Mouse (Mus musculus) CH12.LX (cell line): Measurements from ENCODE around the gene Tnfrsf4. TPM values are rescaled to one million over a fixed set of nuclear protein-coding genes. Genes with fewer than 3 reads are reported as not detected.
A peak's percentile ranks its signal among the peaks of the same experiment; 100 is the strongest.

ENCODE experiments used
- DNase-seq: peaks from one replicate; pipeline ENCODE4 v3.0.0-alpha.2; 2013; ENCODE audit errors: extremely low read depth
- H3K27ac ChIP-seq: 2 replicates; pipeline ENCODE4 v1.5.1; 2012; ENCODE audit warnings: low read depth, mild to moderate bottlenecking, control low read depth, moderate library complexity; ENCODE audit not compliant: insufficient read depth
- H3K27me3 ChIP-seq: replicated peaks from 2 replicates; pipeline ENCODE3; 2012; ENCODE audit warnings: inconsistent platforms
- H3K36me3 ChIP-seq, 2 experiments: replicated peaks in 1 of 2; 2 replicates each; pipeline versions ENCODE3 to v1.6.1; 2012; ENCODE audit warnings: inconsistent platforms in 1 of 2, low read length in 1 of 2, mild to moderate bottlenecking in 1 of 2, mixed read lengths in 1 of 2, moderate library complexity in 1 of 2; ENCODE audit not compliant: control insufficient read depth in 1 of 2, insufficient read depth in 1 of 2
- H3K4me1 ChIP-seq, 2 experiments: 2 replicates each; pipeline ENCODE4 v1.6.1; 2012; ENCODE audit warnings: inconsistent platforms in 1 of 2, moderate library complexity in 1 of 2; ENCODE audit not compliant: insufficient read depth in 2 of 2, control insufficient read depth in 1 of 2
- H3K4me2 ChIP-seq: 2 replicates; pipeline ENCODE4 v1.6.1; 2012; ENCODE audit warnings: low read depth, mild to moderate bottlenecking, control low read depth; ENCODE audit not compliant: poor library complexity, insufficient read depth, severe bottlenecking
- H3K4me3 ChIP-seq, 3 experiments: fragments of 150-350 bp in 1 of 3; sonication (generic) in 1 of 3; replicated peaks in 1 of 3; 2 replicates each; pipeline versions ENCODE3 to v1.5.1; 2011 to 2012; ENCODE audit warnings: low read depth in 2 of 3, low read length in 2 of 3, mild to moderate bottlenecking in 2 of 3, moderate library complexity in 2 of 3, control low read depth in 1 of 3, improper control_type of control experiment in 1 of 3, inconsistent platforms in 1 of 3, mixed read lengths in 1 of 3; ENCODE audit not compliant: poor library complexity in 1 of 3
- H3K79me2 ChIP-seq: replicated peaks from 2 replicates; pipeline ENCODE4 v1.6.1; 2012; ENCODE audit warnings: mild to moderate bottlenecking, moderate library complexity; ENCODE audit not compliant: control insufficient read depth, poor library complexity, insufficient read depth, severe bottlenecking; ENCODE audit errors: extremely low read depth
- H3K9ac ChIP-seq: 2 replicates; pipeline ENCODE4 v1.6.1; 2012; ENCODE audit warnings: low read depth, mild to moderate bottlenecking, control low read depth, moderate library complexity; ENCODE audit not compliant: insufficient read depth
- H3K9me3 ChIP-seq: replicated peaks from 2 replicates; pipeline ENCODE3; 2012; ENCODE audit warnings: low read length, inconsistent platforms, mixed read lengths
- BHLHE40 ChIP-seq: IDR thresholded peaks from 2 replicates; pipeline ENCODE4 v1.6.1; 2011; ENCODE audit warnings: mild to moderate bottlenecking, low read depth, low read length, improper control_type of control experiment
- CHD1 ChIP-seq: IDR thresholded peaks from 2 replicates; pipeline ENCODE4 v1.6.1; 2012; ENCODE audit warnings: low read depth, low read length, improper control_type of control experiment, inconsistent platforms
- CHD2 ChIP-seq: IDR thresholded peaks from 2 replicates; pipeline ENCODE4 v1.6.1; 2011; ENCODE audit warnings: low read length, improper control_type of control experiment
- E2F4 ChIP-seq: IDR thresholded peaks from 2 replicates; pipeline ENCODE4 v1.6.1; 2011; ENCODE audit warnings: low read depth, low read length, improper control_type of control experiment; ENCODE audit not compliant: insufficient replicate concordance
- ELF1 ChIP-seq: IDR thresholded peaks from 2 replicates; pipeline ENCODE4 v1.6.1; 2014; ENCODE audit warnings: low read depth, mild to moderate bottlenecking, inconsistent platforms, low read length, improper control_type of control experiment
- ETS1 ChIP-seq: conservative IDR thresholded peaks from 2 replicates; pipeline ENCODE4 v1.6.1; 2012; ENCODE audit warnings: low read depth, mild to moderate bottlenecking, inconsistent platforms, low read length, improper control_type of control experiment, moderate library complexity
- IRF4 ChIP-seq: IDR thresholded peaks from 2 replicates; pipeline ENCODE4 v1.6.1; 2014; ENCODE audit warnings: low read depth, mild to moderate bottlenecking, inconsistent platforms, low read length, improper control_type of control experiment
- JUND ChIP-seq: conservative IDR thresholded peaks from 2 replicates; pipeline ENCODE4 v1.6.1; 2011; ENCODE audit warnings: low read depth, low read length, improper control_type of control experiment
- KAT2A ChIP-seq: IDR thresholded peaks from 2 replicates; pipeline ENCODE4 v1.6.1; 2012; ENCODE audit warnings: low read length, improper control_type of control experiment, inconsistent platforms; ENCODE audit not compliant: insufficient replicate concordance
- MAFK ChIP-seq: IDR thresholded peaks from 2 replicates; pipeline ENCODE4 v1.6.1; 2011; ENCODE audit warnings: low read length, improper control_type of control experiment; ENCODE audit not compliant: insufficient replicate concordance
- MAZ ChIP-seq: IDR thresholded peaks from 2 replicates; pipeline ENCODE4 v1.6.1; 2012; ENCODE audit warnings: low read depth, mild to moderate bottlenecking, inconsistent platforms, low read length, improper control_type of control experiment, moderate library complexity
- MEF2A ChIP-seq: IDR thresholded peaks from 2 replicates; pipeline ENCODE4 v1.6.1; 2014; ENCODE audit warnings: low read depth, mild to moderate bottlenecking, inconsistent platforms, low read length, improper control_type of control experiment, borderline replicate concordance
- MXI1 ChIP-seq: IDR thresholded peaks from 2 replicates; pipeline ENCODE4 v1.6.1; 2011; ENCODE audit warnings: mild to moderate bottlenecking, low read depth, low read length, improper control_type of control experiment
- NELFE ChIP-seq: IDR thresholded peaks from 2 replicates; pipeline ENCODE4 v1.6.1; 2011; ENCODE audit warnings: low read depth, low read length, improper control_type of control experiment
- NRF1 ChIP-seq: IDR thresholded peaks from 2 replicates; pipeline ENCODE4 v1.6.1; 2014; ENCODE audit warnings: low read depth, mild to moderate bottlenecking, inconsistent platforms, low read length, improper control_type of control experiment, moderate library complexity
- POLR2A ChIP-seq: IDR thresholded peaks from 2 replicates; pipeline ENCODE4 v1.6.1; 2011; ENCODE audit warnings: low read depth, mild to moderate bottlenecking, improper control_type of control experiment, low read length
- RAD21 ChIP-seq: IDR thresholded peaks from 2 replicates; pipeline ENCODE4 v1.6.1; 2011; ENCODE audit warnings: low read depth, mild to moderate bottlenecking, low read length, improper control_type of control experiment, moderate library complexity
- RCOR1 ChIP-seq: conservative IDR thresholded peaks from 2 replicates; pipeline ENCODE4 v1.6.1; 2012; ENCODE audit warnings: low read depth, mild to moderate bottlenecking, inconsistent platforms, low read length, improper control_type of control experiment
- SIN3A ChIP-seq: IDR thresholded peaks from 2 replicates; pipeline ENCODE4 v1.6.1; 2012; ENCODE audit warnings: low read length, improper control_type of control experiment, inconsistent platforms
- SMC3 ChIP-seq: IDR thresholded peaks from 2 replicates; pipeline ENCODE4 v1.6.1; 2011; ENCODE audit warnings: low read depth, low read length, improper control_type of control experiment
- TBP ChIP-seq: conservative IDR thresholded peaks from 2 replicates; pipeline ENCODE4 v1.6.1; 2011; ENCODE audit warnings: low read depth, low read length, improper control_type of control experiment
- TCF12 ChIP-seq: IDR thresholded peaks from 2 replicates; pipeline ENCODE4 v1.6.1; 2014; ENCODE audit warnings: low read depth, mild to moderate bottlenecking, inconsistent platforms, low read length, improper control_type of control experiment
- USF2 ChIP-seq: conservative IDR thresholded peaks from 2 replicates; pipeline ENCODE4 v1.6.1; 2011; ENCODE audit warnings: low read depth, low read length, improper control_type of control experiment
- ZC3H11A ChIP-seq: IDR thresholded peaks from 2 replicates; pipeline ENCODE4 v1.6.1; 2012; ENCODE audit warnings: low read depth, mild to moderate bottlenecking, inconsistent platforms, low read length, improper control_type of control experiment
- ZKSCAN1 ChIP-seq: IDR thresholded peaks from 2 replicates; pipeline ENCODE4 v1.6.1; 2012; ENCODE audit warnings: low read depth, inconsistent platforms, low read length, improper control_type of control experiment, borderline replicate concordance
- ZMIZ1 ChIP-seq: IDR thresholded peaks from 2 replicates; pipeline ENCODE4 v1.6.1; 2012; ENCODE audit warnings: low read depth, mild to moderate bottlenecking, inconsistent platforms, low read length, improper control_type of control experiment
- dilution Hi-C: fragments of 300-500 bp; cut with MboI; formaldehyde crosslinking; loops from 2 replicates; pipeline ENCODE4 v1.14.3; 2020; ENCODE audit warnings: low sequenced_read_pairs; ENCODE audit not compliant: extremely low pct_unique_long_range_greater_than_20kb, extremely low pct_ligation_motif_present
- in situ Hi-C: fragments of 300-500 bp; cut with MboI; formaldehyde crosslinking; loops from 3 replicates; pipeline ENCODE4 v1.14.3; 2019; ENCODE audit warnings: low sequenced_read_pairs, low pct_ligation_motif_present, low pct_unique_long_range_greater_than_20kb, mixed read lengths
- polyA plus RNA-seq: library from polyadenylated mRNA; unstranded; fragments of >175 nt; gene quantifications from 2 replicates; pipeline ENCODE4 v1.2.1, GENCODE M21; 2012; ENCODE audit warnings: low read depth; ENCODE audit not compliant: insufficient read length
- total RNA-seq, 2 experiments: library from RNA; depleted of rRNA; stranded (reverse); fragments of 300-350 nt in 1 of 2; fragments of >200 nt in 1 of 2; gene quantifications; 2 replicates each; pipeline ENCODE4 v1.2.3; 2012 to 2014

Tnfrsf4 gene
- total and polyA plus RNA-seq, 3 experiments: 28.2 to 86.1 (median 81.1) TPM

- peak; percentile 83 for TF ChIP-seq ETS1
- peak; percentile 69; the same call in 1 of the 2 replicates for TF ChIP-seq IRF4
- TF ChIP-seq E2F4: no peak
- TF ChIP-seq ZKSCAN1: no peak
- no peak for TF ChIP-seq JUND
- TF ChIP-seq TBP: no peak; the same call in 1 of the 2 replicates
- peak; percentile 64; the same call in 1 of the 2 replicates for TF ChIP-seq BHLHE40
- no peak for TF ChIP-seq SMC3
- no peak for TF ChIP-seq CHD1
- TF ChIP-seq MXI1: no peak
- no peak for TF ChIP-seq MAFK
- TF ChIP-seq USF2: no peak
- peak; percentile 41; the same call in 1 of the 2 replicates for TF ChIP-seq POLR2A
- TF ChIP-seq KAT2A: no peak
These were observed 17.0 kb downstream of the Tnfrsf4 start (continued) for GRCm38 (mm10) chr4:156030651-156031118.

- dilution Hi-C loops: no loop called here
- DNase-seq: no peak
- no peaks in the 10 kb centered on the region for H3K79me2 ChIP-seq
- in situ Hi-C loops: loop anchor here (5.0 kb wide), 2 partner anchors 49 to 61 kb away; no protein-coding TSS in a partner anchor
- H3K27me3 ChIP-seq: no peaks in the 10 kb centered on the region
- H3K9ac ChIP-seq: peak overlapping the region; percentile 65
- H3K4me3 ChIP-seq: peak overlapping the region; percentile 44 to 59 (median 55)
- peak overlapping the region; percentile 99 for H3K27ac ChIP-seq
- peaks cover 30 to 60% of the 10 kb centered on the region in 2 experiments for H3K4me1 ChIP-seq
- H3K9me3 ChIP-seq: no peaks in the 10 kb centered on the region
- peaks cover 16 to 34% of the 10 kb centered on the region in 2 experiments for H3K36me3 ChIP-seq
- peak overlapping the region; percentile 73 for H3K4me2 ChIP-seq
- no peak for TF ChIP-seq ELF1
- TF ChIP-seq TBP: peak; percentile 5; the same call in 1 of the 2 replicates
These were observed 17.6 kb downstream of the Tnfrsf4 start for GRCm38 (mm10) chr4:156031255-156031592.

- H3K9me3 ChIP-seq: no peaks in the 10 kb centered on the region
- peaks cover 16 to 34% of the 10 kb centered on the region in 2 experiments for H3K36me3 ChIP-seq
- peak overlapping the region; percentile 65 for H3K9ac ChIP-seq
- H3K79me2 ChIP-seq: no peaks in the 10 kb centered on the region
- H3K4me1 ChIP-seq: peaks cover 30 to 54% of the 10 kb centered on the region in 2 experiments
- dilution Hi-C loops: no loop called here
- peak overlapping the region; percentile 44 to 59 (median 55) for H3K4me3 ChIP-seq
- H3K27ac ChIP-seq: peak overlapping the region; percentile 99
- in situ Hi-C loops: loop anchor here (5.0 kb wide), 2 partner anchors 49 to 61 kb away; no protein-coding TSS in a partner anchor
- peak overlapping the region; percentile 73 for H3K4me2 ChIP-seq
- no peaks in the 10 kb centered on the region for H3K27me3 ChIP-seq
- DNase-seq: peak; percentile 97
- TF ChIP-seq NELFE (peak; percentile 3; the same call in 1 of the 2 replicates), TBP (peak; percentile 29; the same call in 1 of the 2 replicates), KAT2A (0 out of 2 replicates have a peak, but pooled peaks have one; percentile 56), CHD2 (peak; percentile 95), MAFK (peak; percentile 52; the same call in 1 of the 2 replicates), ZMIZ1 (peak; percentile 75), SIN3A (peak; percentile 85), MEF2A (peak; percentile 88), MXI1 (peak; percentile 80), RCOR1 (peak; percentile 73; the same call in 1 of the 2 replicates), IRF4 (peak; percentile 95), ZC3H11A (no peak), MAZ (0 out of 2 replicates have a peak, but pooled peaks have one; percentile 30), RAD21 (no peak; the same call in 1 of the 2 replicates), CHD1 (peak; percentile 94; the same call in 1 of the 2 replicates), TCF12 (peak; percentile 95), NRF1 (peak; percentile 69), SMC3 (peak; percentile 23), JUND (peak; percentile 39; the same call in 1 of the 2 replicates)
These were observed 18.1 kb downstream of the Tnfrsf4 start for GRCm38 (mm10) chr4:156031593-156032391.
